Mouse (Mus musculus) G1E (cell line): Measurements from ENCODE around the gene Gm21118. TPM values are rescaled to one million over a fixed set of nuclear protein-coding genes. Genes with fewer than 3 reads are reported as not detected.
"Not testable (repeated sequence)": the region's sequence is repeated elsewhere in the genome, so short reads cannot be mapped to it uniquely, and the experiment has no call there.

Experiments used
- ATAC-seq: 2 replicates; pipeline ENCODE4 v1.8.0; 2016; ENCODE audit warnings: mild to moderate bottlenecking; ENCODE audit not compliant: insufficient number of reproducible peaks, poor library complexity, low FRiP score, severe bottlenecking; ENCODE audit errors: extremely low read depth
- DNase-seq: peaks from one replicate; pipeline ENCODE4 v3.0.0; 2012; ENCODE audit warnings: low spot score
- H3K27me3 ChIP-seq: 2 replicates; pipeline ENCODE4 v1.6.1; 2012; ENCODE audit warnings: mild to moderate bottlenecking, low read length, inconsistent platforms; ENCODE audit not compliant: insufficient read depth
- H3K36me3 ChIP-seq: replicated peaks from 2 replicates; pipeline ENCODE3; 2012; ENCODE audit warnings: mild to moderate bottlenecking, inconsistent platforms
- H3K4me1 ChIP-seq: 2 replicates; pipeline ENCODE4 v1.6.1; 2012; ENCODE audit warnings: low read depth, low read length, inconsistent platforms, mixed read lengths; ENCODE audit not compliant: insufficient read depth
- H3K4me3 ChIP-seq: 2 replicates; pipeline ENCODE4 v1.5.1; 2012; ENCODE audit warnings: low read depth, mild to moderate bottlenecking, inconsistent platforms, low read length, moderate library complexity, mixed read lengths
- H3K9me3 ChIP-seq: replicated peaks from 2 replicates; pipeline ENCODE4 v1.6.1; 2012; ENCODE audit warnings: inconsistent platforms
- polyA plus RNA-seq: library from polyadenylated mRNA; stranded (reverse); fragments of >175 nt; gene quantifications from 2 replicates; pipeline ENCODE4 v1.2.3, GENCODE M21; 2012
- total RNA-seq, 2 experiments: library from RNA; stranded (forward) in 1 of 2; stranded (reverse) in 1 of 2; fragments of 200-1000 nt in 1 of 2; fragments of >200 nt in 1 of 2; fragmentation: Nextera tagmentation in 1 of 2; gene quantifications; 2 replicates each; pipeline ENCODE4 v1.2.3; 2014 to 2017

Gm21118 gene
- total RNA-seq (2014; fragmentation: Nextera tagmentation) = not detected in 2 replicates
- total RNA-seq (2017) = not detected in 2 replicates
- polyA plus RNA-seq = not detected in 2 replicates

DNA sequence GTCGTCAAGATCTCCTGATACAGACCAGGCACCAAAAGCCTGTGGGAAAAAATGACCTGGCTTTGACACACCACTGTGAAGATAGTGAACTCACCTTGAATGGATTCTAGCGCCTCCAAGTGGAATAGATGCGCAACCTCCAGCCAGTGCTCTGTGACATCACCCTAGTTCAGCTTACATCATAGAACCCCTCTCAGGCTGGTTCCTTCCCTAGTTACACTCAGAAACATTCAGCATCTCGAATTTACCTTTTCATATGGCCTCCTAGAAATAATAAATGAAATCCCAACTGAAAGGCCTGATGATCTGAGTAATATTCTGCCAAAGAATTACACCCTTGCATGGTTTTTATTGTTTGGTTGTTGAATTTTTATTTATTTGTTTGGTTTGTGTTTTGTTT, at the start of gene Gm21118:
Gene Gm21118, minus strand, starts transcription at position 101 of the 400 bp plus-strand sequence.
- not testable (repeated sequence) for ATAC-seq, DNase-seq, H3K9me3 ChIP-seq, H3K27me3 ChIP-seq, H3K4me1 ChIP-seq, H3K36me3 ChIP-seq, H3K4me3 ChIP-seq

DNA sequence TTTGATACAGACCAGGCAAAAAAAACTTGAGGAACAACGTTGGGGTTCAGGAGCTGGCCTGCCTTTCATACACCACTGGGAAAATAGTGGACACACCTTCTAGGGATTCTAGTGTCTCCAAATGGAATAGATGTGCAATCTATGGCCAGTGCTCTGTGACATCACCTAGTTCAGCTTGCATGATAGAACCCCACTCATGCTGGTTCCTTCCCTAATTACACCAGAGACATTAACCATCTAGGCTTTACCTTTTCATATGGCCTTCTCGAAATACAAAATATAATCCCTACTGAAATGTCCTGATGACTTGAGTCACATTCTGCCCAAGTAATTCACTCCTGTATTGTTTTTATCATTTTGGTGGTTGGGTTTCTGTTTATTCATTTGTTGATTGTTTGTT, 29.7 kb upstream of the Gm21118 start, which contains the start of the genes Gm29423 and Gm29644:
Gene Gm29423, minus strand, starts transcription at position 101 of the 400 bp plus-strand sequence.
Gene Gm29644, minus strand, starts transcription at position 157 of the 400 bp plus-strand sequence.
- not testable (repeated sequence) for H3K27me3 ChIP-seq, ATAC-seq, H3K36me3 ChIP-seq, DNase-seq, H3K9me3 ChIP-seq, H3K4me3 ChIP-seq, H3K4me1 ChIP-seq

Other genes starting within 250 kb of the Gm21118 start
- not detected in 2 replicates for gene Gm29423, start 29.6 kb upstream of the Gm21118 start, total RNA-seq (2014; fragmentation: Nextera tagmentation)
- gene Gm29423, start 29.6 kb upstream of the Gm21118 start, total RNA-seq (2017) = not detected in 2 replicates
- not detected in 2 replicates for gene Gm29423, start 29.6 kb upstream of the Gm21118 start, polyA plus RNA-seq
- gene Gm29644, start 29.7 kb upstream of the Gm21118 start, total RNA-seq (2014; fragmentation: Nextera tagmentation) = not detected in 2 replicates
- gene Gm29644, start 29.7 kb upstream of the Gm21118 start, total RNA-seq (2017) = not detected in 2 replicates
- gene Gm29644, start 29.7 kb upstream of the Gm21118 start, polyA plus RNA-seq = not detected in 2 replicates
- gene Gm20888, start 168.2 kb upstream of the Gm21118 start, total RNA-seq (2014; fragmentation: Nextera tagmentation) = not detected in 2 replicates
- gene Gm20888, start 168.2 kb upstream of the Gm21118 start, total RNA-seq (2017) = not detected in 2 replicates
- gene Gm20888, start 168.2 kb upstream of the Gm21118 start, polyA plus RNA-seq = not detected in 2 replicates